Mouse (Mus musculus) lung, postnatal 14 days (tissue): ENCODE measurements around the gene Iqsec3.
A peak's percentile ranks its signal among the peaks of the same experiment; 100 is the strongest.

ENCODE experiments used
- DNase-seq: peaks from one replicate; pipeline ENCODE4 v3.0.0; 2021

Iqsec3 gene

DNA sequence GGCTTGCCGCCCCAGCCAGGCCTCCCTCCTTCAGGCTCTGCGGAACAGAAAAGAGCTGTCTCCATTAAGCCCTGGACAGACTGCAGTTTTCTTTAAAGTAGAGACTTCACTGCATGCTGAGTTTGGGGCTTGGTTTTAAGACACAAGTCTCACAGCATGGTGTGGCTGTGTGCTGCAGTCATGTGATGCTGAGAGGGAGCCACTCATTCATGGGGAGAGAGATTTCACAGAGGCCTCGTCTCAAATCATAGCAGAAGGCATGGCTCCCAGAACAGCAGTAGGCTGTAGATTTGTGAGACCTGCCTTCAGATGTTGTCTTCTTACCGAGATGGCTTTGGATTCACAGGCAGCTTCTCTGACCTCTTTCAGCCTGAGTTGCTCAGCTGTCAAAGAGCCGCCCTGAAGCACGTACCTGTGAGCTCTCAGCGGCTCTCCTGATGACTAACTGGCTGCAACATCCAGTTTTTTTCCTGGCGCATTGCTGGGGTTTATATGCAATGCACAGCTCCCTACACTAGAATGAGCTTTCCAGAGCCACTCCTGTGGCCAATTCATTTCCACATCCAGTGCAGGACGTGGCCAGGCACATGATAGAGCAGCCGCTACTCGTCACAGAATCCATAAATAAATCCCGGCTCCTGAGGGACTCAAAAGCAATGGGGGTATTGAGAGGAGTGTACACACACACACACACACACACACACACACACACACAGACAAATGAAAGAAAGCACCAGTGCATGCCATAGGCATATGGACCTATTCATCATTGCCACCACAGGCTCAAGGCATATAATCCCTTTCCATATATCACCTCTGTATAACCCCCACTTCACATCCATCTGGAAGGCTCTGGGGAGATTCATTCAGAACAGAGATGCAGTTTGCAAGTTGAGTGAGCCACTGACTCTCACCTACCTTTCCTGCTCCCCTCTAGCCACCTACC lies 18.7 kb downstream of the Iqsec3 start:
- no peak for DNase-seq

DNA sequence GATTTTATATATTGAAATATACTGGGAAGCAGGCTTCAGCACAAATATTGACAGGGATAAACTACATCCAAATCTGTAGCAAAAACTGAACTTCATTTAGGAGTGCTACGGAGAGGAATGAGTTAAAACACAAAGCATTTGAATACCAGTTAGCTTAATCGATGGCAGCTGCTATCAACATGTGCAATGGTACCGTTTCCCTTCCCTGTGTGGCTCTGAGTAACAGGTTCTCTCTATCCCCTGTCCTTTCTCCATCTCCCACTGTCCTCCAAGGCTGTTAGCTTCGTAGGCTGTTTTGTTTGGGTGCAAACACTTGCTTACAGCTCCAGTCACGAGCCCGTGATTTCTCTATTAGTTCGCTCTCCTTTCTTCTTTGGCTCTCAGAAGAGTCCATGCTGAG lies 19.7 kb downstream of the Iqsec3 start:
- DNase-seq: no peak

DNA sequence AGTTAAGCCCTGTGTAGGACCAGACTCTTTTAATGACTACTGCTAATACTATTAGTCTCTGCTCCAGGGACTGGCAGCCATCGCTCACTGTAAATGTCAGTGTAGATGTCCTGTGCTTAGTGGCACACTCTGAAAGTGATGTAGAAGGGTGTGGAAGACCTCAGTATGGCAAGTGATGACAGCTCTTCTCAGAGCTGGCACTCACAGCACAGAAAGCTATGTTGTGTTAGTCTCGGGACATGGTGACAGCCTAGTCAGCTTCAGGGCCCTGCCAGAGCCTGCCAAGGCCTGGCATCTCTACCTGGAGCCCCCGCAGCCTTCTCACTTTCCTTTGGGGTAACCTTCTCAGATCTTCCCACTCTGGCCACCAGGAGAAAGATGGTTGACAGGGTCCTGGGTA lies 21.8 kb downstream of the Iqsec3 start:
- DNase-seq: no peak

DNA sequence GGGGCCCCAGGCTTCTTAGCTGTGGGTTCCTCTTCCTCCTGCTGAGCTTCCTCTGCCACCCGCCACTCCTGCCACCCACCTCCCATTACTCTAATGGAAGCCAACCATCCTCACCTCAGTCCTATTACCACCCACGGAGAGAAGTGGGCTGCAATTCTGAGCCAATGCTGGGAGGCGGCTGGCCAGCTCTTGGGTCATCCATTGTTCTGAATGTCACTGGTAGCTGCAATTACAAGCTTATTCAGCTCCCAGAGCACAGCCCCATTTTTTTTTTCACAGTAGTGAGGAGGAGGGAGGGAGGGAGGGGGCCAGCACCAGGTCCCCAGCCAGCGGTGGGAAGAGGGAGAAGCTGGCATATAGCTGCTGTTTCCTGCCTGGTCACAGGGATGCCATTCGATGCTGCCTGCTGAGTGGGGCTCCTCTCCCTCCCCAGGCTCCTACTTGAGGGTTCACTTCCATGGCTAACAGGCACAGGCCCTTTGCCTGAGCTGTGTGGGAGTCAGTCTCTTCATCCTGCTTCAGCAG lies 32.7 kb downstream of the Iqsec3 start:
- no peak for DNase-seq

DNA sequence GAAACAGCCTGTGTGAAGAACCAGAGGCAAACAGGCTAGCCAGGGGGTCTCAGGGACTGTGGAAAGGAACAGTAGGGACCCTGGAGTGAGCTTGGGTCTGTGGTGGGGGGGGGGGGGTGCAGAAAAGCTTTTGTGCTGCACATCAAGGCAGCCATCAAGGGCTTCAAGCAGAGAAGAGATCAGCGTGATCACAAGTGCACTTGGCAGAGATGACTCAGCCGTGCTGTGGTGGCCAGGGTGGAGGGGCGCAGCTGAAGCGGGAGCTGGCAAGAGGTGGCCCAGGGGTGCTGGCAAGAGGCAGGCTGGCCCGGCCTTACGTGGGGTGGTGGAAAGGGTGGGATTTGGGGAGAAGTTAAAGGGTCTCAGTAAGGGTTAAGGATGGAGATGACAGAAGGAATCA lies 48.6 kb downstream of the Iqsec3 start:
- no peak for DNase-seq

DNA sequence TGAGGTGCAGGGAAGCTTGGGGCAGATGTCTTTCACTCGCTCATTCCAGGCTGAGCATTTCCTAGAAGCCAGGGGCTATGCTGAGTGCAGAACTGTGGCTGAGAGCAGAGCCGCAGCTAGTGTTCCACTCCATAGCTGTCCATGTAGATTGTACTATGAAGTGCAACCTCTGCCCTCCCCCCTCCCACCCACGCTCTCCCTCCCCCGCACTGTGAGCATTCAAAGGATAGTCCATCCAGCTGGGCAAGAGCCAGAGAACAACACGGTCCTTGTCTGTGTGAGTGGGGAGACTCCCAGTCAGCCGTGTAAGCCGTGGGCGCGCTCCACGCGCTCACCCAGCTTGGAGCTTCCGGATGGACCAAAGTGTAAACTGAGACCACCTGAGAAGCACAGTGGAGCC lies 49.1 kb downstream of the Iqsec3 start:
- DNase-seq: no peak

DNA sequence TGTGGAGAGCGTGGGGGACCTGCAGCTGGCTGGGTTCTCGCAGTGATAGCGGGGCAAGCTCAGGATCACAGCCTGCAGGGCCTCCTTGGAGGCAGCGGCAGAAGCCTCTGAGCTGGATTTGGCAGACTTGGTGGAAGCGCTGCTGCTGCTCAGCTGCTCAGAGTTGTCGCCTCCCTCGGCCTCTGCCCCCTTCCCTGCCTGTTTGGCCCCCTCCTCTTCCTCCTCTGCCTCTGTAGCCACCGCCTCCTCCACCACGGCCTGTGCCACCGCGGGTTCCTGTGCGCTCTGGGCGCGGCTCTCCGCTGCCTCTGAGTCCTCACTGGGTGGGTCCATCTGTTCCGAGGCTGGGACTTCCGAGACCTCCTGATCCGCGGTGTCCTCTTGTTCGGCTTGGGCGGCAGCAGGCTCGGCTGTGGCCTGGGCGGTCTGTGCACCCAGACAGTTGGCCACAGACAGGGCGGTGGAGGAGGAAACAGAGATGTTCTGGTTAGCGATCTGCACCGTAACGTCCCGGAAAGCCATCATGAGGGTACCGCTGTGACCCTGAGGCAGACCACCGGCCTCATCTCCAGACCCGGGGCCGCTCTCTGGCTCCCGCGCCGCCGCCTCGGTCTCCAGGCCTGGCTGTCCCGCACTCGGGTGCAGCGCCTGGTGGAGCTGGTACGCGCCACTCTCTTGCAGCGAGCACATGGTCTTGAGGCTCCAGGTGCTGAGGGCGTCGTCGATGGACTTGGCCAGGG lies 60.8 kb downstream of the Iqsec3 start:
- DNase-seq: no peak

DNA sequence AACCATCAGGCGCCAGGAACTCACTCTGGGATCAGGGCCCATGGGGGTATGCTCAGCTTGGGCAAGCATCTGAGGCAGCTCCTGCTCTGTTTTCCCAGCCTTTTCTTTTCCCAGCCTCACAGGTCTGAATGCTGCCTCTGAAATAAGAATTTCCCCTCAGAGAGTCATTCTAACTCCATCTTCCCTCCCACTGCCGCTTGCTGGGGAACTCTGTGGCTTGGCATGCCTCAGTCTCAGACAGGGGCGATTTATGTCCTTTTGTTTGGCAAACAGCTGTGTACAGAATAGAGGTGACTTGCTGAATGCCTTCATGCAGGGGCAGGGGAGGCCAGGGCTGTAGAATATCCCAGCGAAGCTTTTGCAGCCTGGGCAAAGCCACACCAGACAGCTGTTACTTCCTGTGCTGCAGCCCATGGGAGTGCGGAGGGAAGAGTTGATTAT lies 65.9 kb downstream of the Iqsec3 start:
- DNase-seq: no peak

DNA sequence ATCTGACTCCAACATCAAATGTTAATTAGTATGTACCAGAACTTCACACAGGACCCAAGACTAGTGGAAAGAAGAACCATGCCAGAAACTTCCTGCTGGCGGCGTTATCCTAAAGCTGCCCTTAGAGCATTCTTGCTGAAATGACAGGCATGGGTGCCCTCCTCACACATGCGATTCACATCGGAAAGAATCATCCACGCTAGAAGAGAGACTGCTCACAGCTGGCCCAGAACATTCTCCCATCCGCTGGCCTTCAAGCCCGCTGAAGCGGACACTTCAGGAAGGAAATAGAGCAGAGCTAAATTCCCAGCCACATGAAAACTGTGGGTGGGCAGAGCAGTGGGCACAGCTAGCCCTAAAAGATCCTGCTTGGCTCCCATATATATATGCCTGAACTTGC lies 68.2 kb downstream of the Iqsec3 start:
- no peak for DNase-seq

DNA sequence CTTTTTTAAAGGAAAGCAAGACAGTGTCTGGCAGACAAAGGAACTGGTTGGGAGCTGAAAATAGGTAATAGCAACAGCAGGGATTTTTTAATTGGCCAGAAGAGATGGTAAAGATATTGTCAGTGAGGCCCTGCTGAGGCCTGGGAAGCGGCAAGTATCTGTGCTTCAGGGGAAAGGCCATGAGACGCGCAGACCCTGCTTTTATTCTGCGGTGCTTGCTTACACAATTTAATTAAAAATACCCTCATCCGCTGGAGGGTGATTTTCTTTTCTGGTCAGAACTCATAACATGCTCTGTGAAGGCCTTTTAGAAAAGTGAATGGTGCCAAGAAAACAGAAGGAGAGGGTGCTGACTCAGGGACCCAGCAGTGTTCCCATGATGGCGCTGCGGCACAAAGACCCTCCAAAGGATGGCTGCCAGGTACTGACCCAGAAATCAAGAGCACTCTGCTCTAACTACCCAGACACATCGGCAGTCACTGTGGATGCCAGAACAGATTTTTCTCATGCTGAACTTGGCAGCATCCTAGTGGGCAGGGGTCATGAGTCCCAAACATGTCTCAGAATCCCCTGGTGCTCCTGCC lies 70.7 kb downstream of the Iqsec3 start:
- DNase-seq: no peak

DNA sequence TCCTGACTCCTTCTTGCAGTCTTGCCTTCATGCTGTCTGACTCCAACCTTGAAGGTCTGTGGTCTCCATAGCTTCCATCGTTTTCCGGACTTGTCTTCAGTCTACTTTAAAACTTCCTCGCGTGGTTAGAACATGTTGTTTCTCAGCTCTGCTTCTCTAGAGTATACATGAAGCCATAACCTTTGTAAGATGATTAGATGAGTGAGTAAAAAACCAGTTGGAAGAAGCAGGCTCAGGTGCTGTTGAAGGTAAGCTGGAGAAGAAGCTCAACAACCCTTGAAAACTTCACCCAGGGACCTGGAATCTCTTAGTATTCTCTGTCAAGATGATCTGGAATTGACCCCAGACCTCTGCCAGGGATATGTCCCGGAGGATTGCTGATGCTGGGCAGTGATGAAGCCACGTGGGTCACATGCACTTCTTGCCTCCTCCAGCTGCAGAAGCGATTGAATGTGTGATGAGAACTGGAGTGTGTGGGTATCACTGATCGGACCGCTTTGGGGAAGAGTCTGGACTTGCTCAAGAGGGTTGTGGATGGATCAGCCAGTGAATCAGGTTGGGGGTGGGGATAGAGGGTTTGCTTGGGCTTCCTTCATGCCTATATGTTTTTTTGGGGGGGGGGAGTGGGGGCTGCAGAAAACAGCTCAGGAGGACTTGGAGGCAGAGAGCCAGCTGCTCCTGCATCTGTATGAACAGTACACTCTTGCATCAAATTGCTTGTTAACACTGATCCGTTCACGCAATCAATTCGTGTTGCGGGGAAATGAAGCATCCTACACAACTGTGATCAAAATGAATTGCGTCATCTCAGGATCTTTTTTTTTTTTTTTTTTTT lies 71.4 kb downstream of the Iqsec3 start:
- no peak for DNase-seq

DNA sequence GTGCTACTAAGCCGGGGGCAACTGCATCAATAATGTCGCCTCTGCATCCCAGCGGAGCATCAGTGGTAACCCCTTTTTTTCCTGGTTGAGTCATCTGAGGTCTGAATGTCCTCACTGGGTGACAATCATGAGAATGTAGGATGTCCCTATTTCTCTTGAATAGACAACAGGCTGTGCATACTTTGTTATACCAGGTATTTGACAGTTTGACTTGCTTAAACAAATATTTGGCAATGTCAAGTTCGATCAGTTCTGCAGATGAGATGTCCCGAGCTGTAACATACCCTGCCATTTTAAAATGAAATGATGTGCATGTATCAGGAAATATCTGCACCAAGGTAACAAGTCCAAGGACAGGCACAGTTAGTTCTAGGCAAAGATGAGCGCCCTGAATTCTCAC lies 72.3 kb downstream of the Iqsec3 start:
- DNase-seq: no peak

DNA sequence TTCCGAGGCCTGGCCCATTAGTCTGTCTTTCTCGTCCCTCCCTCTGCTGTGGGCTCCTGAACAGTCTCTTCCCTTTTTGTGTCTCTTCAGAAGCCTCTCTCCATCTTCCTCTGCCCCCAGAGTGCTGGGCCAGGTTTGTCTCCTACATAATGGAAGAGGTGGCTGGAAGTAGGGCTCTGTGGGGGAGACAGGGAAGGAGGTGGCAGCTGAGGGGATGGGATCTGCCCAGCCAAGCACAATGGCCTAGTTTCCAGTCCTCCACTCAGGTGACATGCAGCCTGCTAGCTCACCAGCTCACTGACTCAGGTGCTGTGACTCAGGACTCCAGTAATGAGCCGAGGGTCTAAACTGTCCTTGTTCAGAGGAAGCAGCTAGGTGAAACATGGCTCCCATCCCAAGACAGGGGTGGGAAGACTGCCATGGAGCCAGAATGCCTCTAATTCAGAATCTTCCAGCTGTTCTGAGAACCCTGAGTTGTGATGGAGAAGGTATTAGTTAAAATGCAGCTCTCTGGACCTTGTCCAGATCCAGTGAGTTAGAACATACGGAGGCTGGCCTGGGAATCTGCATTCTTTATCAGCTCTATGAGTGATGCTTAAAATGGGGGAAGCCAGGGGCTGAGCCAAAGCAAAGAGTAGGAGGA lies 80.7 kb downstream of the Iqsec3 start:
- no peak for DNase-seq

DNA sequence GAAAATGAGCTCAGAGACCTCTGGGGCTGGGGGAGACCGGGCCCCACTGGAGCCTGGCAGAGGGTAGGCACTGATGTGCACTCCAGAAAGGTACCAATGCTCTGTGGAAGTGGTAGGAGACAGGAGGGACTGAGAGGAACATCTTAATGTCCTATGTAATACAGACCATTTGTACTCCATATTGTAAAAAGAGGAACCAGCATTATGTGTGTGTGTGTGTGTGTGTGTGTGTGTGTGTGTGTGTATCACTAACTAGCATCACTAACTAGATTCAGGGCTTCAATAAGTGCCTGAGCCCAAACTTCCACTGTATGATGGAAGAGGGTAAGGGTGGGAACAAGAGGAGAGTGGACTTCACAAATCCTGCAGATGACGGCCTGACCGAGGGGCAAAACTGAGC lies 88.1 kb downstream of the Iqsec3 start:
- no peak for DNase-seq

DNA sequence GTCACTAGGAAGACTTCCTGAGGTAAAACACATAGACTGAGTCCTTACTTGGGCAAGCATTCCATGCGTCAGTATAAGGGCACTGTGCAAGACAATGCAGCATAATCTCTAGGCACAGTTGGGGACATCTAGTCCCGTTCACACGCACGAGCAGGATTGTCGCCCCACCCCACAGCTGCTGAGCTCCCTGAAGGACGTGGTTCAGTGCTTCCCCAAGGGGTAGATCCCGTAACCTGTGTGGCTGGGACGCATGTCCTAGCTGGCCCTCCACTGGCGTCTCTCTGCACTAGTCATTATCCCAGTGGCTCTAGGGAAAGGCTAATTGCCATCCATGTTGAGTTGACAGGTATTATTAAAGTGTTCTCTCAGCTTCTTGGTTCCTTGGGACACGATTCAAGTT lies 91.4 kb downstream of the Iqsec3 start:
- DNase-seq: no peak

DNA sequence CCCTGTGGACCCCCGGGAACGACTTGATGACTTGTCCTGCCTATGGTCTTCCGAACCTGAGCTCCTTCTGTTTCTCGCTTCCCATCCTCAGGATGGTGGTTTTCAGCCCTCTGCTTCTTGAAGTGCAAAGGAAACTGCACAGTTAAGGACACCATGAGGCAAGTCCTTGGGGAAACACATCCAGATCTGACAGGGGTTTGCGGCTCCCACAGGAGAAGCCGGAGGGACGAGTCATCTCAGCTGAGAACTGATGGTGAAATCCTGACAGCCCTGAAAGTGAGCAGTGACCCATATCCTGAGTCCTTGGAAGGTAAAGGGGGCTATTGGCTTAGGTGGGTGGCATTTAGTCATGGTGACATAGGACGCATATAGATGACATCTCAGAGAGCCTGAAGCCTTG lies 92.9 kb downstream of the Iqsec3 start:
- DNase-seq: no peak

DNA sequence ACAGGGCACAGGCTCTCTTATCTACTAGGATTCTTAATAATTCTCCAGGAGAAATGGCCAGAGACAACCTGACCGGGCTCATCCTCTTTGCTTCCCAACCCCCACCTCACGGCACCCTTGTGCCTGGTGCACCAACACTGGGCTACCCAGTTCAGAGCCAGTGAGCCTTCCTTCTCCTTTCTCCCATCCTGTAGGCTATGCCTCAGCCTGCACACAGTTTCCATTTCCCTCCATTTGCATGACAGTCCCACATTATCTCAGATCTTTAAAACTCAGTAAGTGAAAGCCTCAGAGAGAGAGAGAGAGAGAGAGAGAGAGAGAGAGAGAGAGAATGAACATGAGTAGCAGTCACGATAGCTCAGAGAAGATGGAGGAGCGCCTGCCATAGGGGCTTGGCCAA lies 95.2 kb downstream of the Iqsec3 start:
- DNase-seq: no peak

DNA sequence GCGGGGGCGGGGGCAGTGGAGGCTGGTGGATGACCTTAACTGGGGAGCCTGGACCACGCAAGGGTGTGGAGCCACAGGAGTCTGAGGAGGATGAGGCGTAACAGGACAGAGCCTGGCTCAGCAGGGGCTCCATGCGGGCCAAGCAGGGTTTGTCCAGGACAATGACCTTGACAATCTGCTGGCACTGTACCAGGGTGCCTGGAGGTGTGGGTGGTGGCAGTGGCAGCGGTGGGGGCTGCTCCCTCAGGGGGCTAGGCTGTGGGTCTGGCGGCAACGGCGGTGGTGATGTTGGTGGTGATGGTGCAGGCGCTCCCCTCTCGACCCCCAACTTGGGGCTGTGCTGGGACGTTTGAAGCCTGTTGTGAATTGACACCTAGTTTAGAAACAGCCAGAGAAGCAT lies 97.3 kb downstream of the Iqsec3 start:
- DNase-seq: no peak

DNA sequence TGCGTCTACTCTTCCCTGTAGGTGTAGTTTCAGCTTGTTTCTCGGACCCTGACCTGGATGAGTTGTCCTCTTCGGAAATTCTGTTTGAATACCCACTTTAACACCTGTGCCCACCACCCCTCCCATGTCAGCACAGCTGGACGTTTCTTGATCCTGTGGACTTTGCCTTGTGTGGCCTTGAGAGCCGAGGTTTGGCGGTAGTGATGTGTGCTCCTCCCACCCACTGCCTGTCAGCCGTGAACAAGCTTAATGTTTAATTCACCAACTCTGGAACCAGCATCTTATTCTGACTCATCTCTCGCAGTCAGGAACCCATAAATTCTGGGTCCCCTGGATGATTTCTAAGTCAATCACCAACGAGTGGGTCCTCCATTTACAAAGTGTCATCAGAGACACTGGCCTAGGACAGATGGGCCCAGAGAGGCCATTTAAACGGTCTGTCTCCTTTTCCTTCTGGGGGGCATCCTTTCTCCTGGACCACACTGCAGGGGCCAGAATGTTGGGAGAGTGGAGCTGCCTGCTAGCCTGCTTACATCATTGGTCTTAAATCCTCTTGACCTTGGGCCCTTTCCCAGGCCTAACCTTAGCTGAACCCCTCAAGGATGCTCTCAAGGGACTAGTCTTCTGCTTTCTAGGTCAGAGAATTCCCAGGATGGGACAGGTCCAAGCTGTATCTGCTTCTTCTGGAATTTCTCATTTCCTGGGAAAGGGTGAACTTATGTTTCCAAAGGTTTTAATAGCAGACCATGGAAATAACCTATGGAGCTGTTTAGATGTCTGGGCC lies 102.1 kb downstream of the Iqsec3 start:
- DNase-seq: no peak

DNA sequence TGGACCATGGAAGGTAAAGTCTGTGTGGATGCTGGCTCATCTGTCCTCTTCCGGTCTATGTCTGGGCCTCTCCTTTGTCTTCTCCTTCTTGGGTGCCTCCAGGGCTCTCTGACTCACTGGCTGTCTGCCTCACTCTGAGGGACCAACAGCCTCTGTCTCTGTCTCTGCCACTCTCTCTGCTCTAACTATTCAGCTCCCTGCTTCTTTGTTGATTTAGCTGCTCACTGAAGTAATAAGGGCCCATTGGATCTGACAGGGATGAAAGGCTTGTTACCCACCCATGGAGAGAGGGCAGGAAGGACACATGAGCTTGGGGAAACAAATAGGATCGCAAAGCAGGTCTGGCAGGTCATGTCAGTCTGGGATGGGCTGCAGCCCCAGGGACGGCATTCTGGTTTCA lies 106.4 kb downstream of the Iqsec3 start:
- DNase-seq: no peak

DNA sequence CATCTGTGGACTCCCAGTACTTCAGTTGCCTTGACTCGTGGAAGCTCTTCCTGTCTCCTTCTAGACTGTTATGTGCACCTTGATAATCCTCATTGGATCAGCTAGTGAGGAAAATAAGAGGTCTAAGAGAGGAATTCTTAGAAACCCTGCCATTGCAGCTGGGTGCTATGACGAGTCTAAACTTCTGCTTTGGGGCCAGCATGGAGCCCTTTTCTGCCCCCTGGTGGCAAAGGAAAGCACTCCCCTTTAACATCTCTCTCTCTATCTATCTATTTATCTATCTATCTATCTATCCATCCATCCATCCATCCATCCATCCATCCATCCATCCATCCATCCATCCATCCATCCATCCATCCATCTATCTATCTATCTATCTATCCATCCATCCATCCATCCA lies 106.9 kb downstream of the Iqsec3 start:
- peak; percentile 63 for DNase-seq
